Mouse (Mus musculus) hindbrain, embryonic 15.5 days (tissue): ENCODE data around the gene Dtx3l. TPM values are rescaled to one million over a fixed set of nuclear protein-coding genes. Genes with fewer than 3 reads are reported as not detected.
"Not testable (repeated sequence)": the region's sequence is repeated elsewhere in the genome, so short reads cannot be mapped to it uniquely, and the experiment has no call there.

Experiments used
- ATAC-seq: fragments of 200-750 bp; cut with Nextera tagmentation; 2 replicates; pipeline ENCODE4 v1.8.0; 2017; ENCODE audit warnings: low read depth, moderate number of reproducible peaks, moderate TSS enrichment; ENCODE audit not compliant: low FRiP score
- H3K27ac ChIP-seq: fragments of 300-500 bp; sonication (generic); replicated peaks from 2 replicates; pipeline ENCODE4 v1.5.1; 2015; ENCODE audit warnings: mild to moderate bottlenecking, inconsistent platforms
- H3K27me3 ChIP-seq: fragments of 300-500 bp; sonication (generic); 2 replicates; pipeline ENCODE4 v1.6.1; 2015; ENCODE audit warnings: control low read depth, inconsistent platforms
- H3K36me3 ChIP-seq: fragments of 300-500 bp; sonication (generic); 2 replicates; pipeline ENCODE4 v1.6.1; 2015; ENCODE audit warnings: control low read depth, inconsistent platforms
- H3K4me1 ChIP-seq: fragments of 300-500 bp; sonication (generic); replicated peaks from 2 replicates; pipeline ENCODE4 v1.6.1; 2015; ENCODE audit warnings: control low read depth, inconsistent platforms
- H3K4me2 ChIP-seq: fragments of 300-500 bp; sonication (generic); 2 replicates; pipeline ENCODE4 v1.6.1; 2015; ENCODE audit warnings: moderate library complexity, mild to moderate bottlenecking, inconsistent platforms
- H3K4me3 ChIP-seq: fragments of 300-500 bp; sonication (generic); 2 replicates; pipeline ENCODE4 v1.5.1; 2015; ENCODE audit warnings: mild to moderate bottlenecking, inconsistent platforms
- H3K9ac ChIP-seq: fragments of 300-500 bp; sonication (generic); 2 replicates; pipeline ENCODE4 v1.6.1; 2015; ENCODE audit warnings: inconsistent platforms
- H3K9me3 ChIP-seq: fragments of 300-500 bp; sonication (generic); 2 replicates; pipeline ENCODE4 v1.6.1; 2016; ENCODE audit warnings: control low read depth, inconsistent platforms
- WGBS: fragments of 180-500 bp; shearing (Covaris S2); methylation state at CpG from one replicate; pipeline ENCODE4 v1.1.7; 2015; 5-methylcytosine and 5-hydroxymethylcytosine counted together
- polyA plus RNA-seq: library from polyadenylated mRNA; unstranded; fragments of >200 nt; fragmentation: Nextera tagmentation; extraction: Ambion mirVana; gene quantifications from 2 replicates; pipeline ENCODE4 v1.2.1, GENCODE M21; 2015

The Dtx3l gene
- 1.5 and 2.0 TPM in 2 replicates for polyA plus RNA-seq

DNA sequence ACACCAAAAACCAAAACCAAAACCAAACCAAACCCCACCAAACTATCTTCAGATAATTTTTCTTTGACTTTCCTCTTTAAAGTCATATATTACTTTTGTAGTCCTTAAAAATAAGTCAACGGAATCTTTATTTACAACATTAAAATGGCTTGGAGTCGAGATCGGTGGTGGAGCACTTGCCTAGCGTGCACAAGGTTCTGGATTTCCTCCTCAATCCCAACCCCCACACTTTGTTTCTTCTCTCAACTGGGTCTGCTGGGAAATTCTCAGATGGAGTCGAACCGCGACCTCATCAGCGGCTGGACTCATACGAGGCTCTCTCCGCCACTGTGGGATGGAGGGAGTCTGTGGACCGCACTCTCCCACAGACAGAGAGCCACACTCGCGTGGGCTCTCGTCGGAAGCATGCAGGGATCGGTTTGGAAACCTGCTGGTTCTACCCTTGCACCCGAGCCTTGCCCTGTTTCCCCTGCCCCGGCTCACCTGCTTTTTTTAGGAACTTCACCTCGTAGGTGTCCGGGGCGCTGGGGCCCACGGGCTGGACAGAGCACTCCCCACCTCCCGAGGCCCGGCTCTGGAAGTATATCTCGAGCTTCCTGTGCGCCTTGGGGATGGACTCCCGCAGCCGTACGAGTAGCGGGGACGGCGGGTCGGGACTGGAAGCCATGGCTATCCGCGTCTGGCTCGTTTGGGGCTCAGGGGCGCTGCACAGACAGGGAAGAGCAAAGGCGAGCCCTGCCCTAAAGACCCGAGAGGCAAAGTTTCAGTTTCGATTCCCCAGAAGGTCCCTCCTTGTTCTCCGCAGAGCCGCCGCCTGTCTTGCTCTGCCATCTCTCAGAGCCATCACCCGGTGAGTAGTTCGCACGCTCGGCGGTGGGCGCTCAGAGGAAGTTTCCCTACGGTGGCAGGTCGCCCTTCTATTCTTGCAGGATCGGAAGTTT is at the start of gene Dtx3l, which contains the start of gene Parp9:
Gene Dtx3l, minus strand, starts transcription at position 941 of the 941 bp plus-strand sequence.
Gene Parp9, plus strand, starts transcription at position 260 of the 941 bp plus-strand sequence.
- ATAC-seq = peak; percentile 48; the same call in 1 of the 2 replicates
- peak within 1 kb of the TSS; percentile 49 for H3K4me3 ChIP-seq
- H3K27me3 ChIP-seq = peaks cover 11% of the 10 kb centered on the region; the same call in 1 of the 2 replicates
- WGBS = 2% methylated on average over 52 of the region's 52 CpGs
- H3K4me1 ChIP-seq = peaks cover 12% of the 10 kb centered on the region
- no peak within 1 kb of the TSS for H3K27ac ChIP-seq
- peak within 1 kb of the TSS; percentile 89 for H3K4me2 ChIP-seq
- peak within 1 kb of the TSS; percentile 47 for H3K9ac ChIP-seq
- no peaks in the 10 kb centered on the region for H3K9me3 ChIP-seq
- H3K36me3 ChIP-seq = no peaks in the 10 kb centered on the region

DNA sequence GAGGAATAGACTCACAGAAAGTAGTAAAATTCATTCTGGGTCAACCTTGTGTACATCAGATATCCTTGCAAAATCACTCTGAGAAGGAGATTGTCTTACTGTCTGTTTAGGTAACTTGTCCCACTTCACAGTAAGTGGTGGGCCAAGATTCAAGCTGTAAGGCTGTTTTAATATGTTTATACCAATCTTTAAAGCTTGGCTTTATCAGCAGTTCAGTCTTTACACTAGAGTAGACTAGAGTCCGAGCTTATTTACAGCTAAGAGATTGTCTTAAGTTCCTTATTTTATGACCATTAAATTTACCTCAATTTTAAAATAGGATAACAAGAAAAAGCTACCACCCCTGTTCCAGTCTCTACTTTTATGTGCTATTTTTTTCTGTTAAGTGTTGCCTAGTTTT is 49.0 kb upstream of the Dtx3l start:
- no peaks in the 10 kb centered on the region for H3K9me3 ChIP-seq
- no peaks in the 10 kb centered on the region for H3K36me3 ChIP-seq
- no peak overlapping the region for H3K9ac ChIP-seq
- H3K4me2 ChIP-seq = no peak overlapping the region
- H3K4me1 ChIP-seq = peaks cover 22% of the 10 kb centered on the region
- H3K4me3 ChIP-seq = no peak overlapping the region
- H3K27me3 ChIP-seq = no peaks in the 10 kb centered on the region
- no peak for ATAC-seq
- 91% methylated on average over 1 of the region's 1 CpGs for WGBS
- no peak overlapping the region for H3K27ac ChIP-seq

GRCm38 (mm10) chr16:35984471-35984870 is 45.5 kb upstream of the Dtx3l start:
- no peaks in the 10 kb centered on the region for H3K36me3 ChIP-seq
- H3K4me2 ChIP-seq = peak overlapping the region; percentile 55
- no peaks in the 10 kb centered on the region for H3K27me3 ChIP-seq
- H3K4me3 ChIP-seq = peak overlapping the region; percentile 90
- WGBS = 57% methylated on average over 3 of the region's 3 CpGs
- no peak overlapping the region for H3K9ac ChIP-seq
- no peak overlapping the region for H3K27ac ChIP-seq
- ATAC-seq = no peak
- H3K9me3 ChIP-seq = 0 out of 2 replicates have a peak, but pooled peaks cover 3% of the 10 kb centered on the region
- H3K4me1 ChIP-seq = peaks cover 26% of the 10 kb centered on the region

GRCm38 (mm10) chr16:35983517-35984101 is 44.7 kb upstream of the Dtx3l start:
- under 1% methylated on average over 40 of the region's 86 CpGs for WGBS
- H3K4me2 ChIP-seq = peak overlapping the region; percentile 55
- H3K4me1 ChIP-seq = peaks cover 26% of the 10 kb centered on the region
- 0 out of 2 replicates have a peak, but pooled peaks cover 3% of the 10 kb centered on the region for H3K9me3 ChIP-seq
- H3K4me3 ChIP-seq = peak overlapping the region; percentile 90
- ATAC-seq = peak; percentile 79
- H3K9ac ChIP-seq = peak overlapping the region; percentile 95
- peak overlapping the region; percentile 99 for H3K27ac ChIP-seq
- H3K27me3 ChIP-seq = no peaks in the 10 kb centered on the region
- H3K36me3 ChIP-seq = no peaks in the 10 kb centered on the region

DNA sequence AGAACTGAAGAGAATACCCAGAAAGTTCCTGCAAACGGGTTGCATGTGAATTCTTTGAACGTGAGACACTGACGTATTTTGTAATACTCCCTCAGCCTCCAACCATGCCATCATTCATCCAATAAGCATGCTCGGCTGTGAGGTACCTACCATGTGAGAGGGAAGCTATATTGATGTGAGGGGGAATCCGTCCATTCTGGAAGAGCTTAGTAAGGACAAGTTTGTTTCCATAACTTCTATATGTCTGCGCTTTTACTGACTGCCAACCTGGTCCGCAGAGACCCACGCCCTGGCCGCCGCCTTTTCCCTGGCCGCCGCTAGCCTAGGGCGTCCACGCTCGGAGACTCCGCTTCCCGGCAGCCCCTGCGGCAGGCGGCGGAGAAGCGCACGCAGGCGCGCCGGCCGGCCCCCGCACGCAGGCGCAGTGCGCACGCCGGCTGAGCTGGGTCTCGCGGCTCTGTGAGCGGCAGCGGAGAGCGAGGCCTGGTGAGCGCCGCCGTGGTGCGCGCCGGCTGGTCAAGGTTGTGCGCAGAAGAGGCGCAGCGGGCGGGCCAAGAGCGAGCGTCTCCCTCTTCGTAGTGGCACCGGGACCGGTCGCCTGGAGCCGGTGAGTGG is 44.1 kb upstream of the Dtx3l start:
- Histone ChIP-seq H3K4me3 (peak overlapping the region; percentile 90), H3K27ac (peak overlapping the region; percentile 99), H3K4me2 (peak overlapping the region; percentile 55), H3K36me3 (no peaks in the 10 kb centered on the region), H3K9ac (peak overlapping the region; percentile 95), H3K4me1 (peaks cover 26% of the 10 kb centered on the region), H3K9me3 (0 out of 2 replicates have a peak, but pooled peaks cover 3% of the 10 kb centered on the region), H3K27me3 (no peaks in the 10 kb centered on the region)
- peak; percentile 94 for ATAC-seq
- under 1% methylated on average over 45 of the region's 54 CpGs for WGBS

GRCm38 (mm10) chr16:35982506-35982901 is 43.6 kb upstream of the Dtx3l start:
- peak overlapping the region; percentile 55 for H3K4me2 ChIP-seq
- peaks cover 26% of the 10 kb centered on the region for H3K4me1 ChIP-seq
- peak overlapping the region; percentile 99 for H3K27ac ChIP-seq
- H3K4me3 ChIP-seq = peak overlapping the region; percentile 90
- H3K27me3 ChIP-seq = no peaks in the 10 kb centered on the region
- 5% methylated on average over 15 of the region's 15 CpGs for WGBS
- peak; percentile 3; the same call in 1 of the 2 replicates for ATAC-seq
- H3K9me3 ChIP-seq = 0 out of 2 replicates have a peak, but pooled peaks cover 3% of the 10 kb centered on the region
- no peaks in the 10 kb centered on the region for H3K36me3 ChIP-seq
- peak overlapping the region; percentile 95 for H3K9ac ChIP-seq

- Histone ChIP-seq H3K4me3 (no peak overlapping the region), H3K9me3 (0 out of 2 replicates have a peak, but pooled peaks cover 3% of the 10 kb centered on the region), H3K36me3 (no peaks in the 10 kb centered on the region), H3K9ac (no peak overlapping the region), H3K27ac (no peak overlapping the region), H3K4me1 (peaks cover 21% of the 10 kb centered on the region), H3K27me3 (no peaks in the 10 kb centered on the region), H3K4me2 (no peak overlapping the region)
- WGBS = 47% methylated on average over 19 of the region's 19 CpGs
- peak; percentile 84 for ATAC-seq
Observed at GRCm38 (mm10) chr16:35981363-35981821, 42.4 kb upstream of the Dtx3l start.

DNA sequence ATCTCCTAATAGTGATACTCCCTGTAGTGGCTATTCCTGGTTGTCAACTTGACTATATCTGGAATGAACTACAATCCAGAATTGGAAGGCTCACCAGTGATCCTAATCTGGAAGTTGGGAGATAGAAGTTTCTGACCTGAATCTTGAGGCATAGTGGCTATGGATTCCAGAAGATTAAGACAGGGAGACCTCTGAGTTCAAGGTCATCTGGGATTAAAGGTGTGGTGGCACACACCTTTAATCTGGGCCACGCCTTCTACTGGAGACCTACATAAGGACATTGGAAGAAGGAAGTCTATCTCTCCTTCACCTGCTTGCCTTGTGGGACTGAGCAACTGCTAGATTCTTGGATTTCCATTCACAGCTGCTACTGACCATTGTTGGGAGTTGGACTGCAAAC is 39.5 kb upstream of the Dtx3l start, which contains the start of gene Kpna1:
Gene Kpna1, plus strand, starts transcription at position 301 of the 400 bp plus-strand sequence.
- H3K36me3 ChIP-seq, H3K9me3 ChIP-seq, H3K9ac ChIP-seq, H3K27ac ChIP-seq, H3K27me3 ChIP-seq, ATAC-seq, H3K4me3 ChIP-seq, H3K4me1 ChIP-seq, H3K4me2 ChIP-seq: not testable (repeated sequence)
- 90% methylated on average over 1 of the region's 1 CpGs for WGBS

DNA sequence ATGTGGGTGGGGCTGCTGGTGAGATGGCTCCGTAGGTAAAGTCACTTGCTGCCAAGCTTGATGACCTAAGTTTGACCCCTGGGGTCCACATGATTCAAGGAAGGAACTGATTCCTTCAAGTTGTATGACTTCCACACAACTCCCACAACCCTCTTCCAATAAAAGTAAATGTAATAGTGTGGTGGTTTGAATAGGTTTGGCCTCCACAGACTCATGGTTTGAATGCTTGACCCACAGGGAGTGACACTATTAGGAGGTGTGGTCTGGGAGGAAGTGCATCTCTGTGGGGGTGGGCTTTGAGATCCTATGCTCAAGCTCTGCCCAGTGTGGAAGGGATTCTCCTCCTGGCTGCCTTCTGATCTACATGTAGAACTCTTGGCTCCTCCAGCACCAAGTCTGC is 35.1 kb upstream of the Dtx3l start:
- H3K4me2 ChIP-seq = no peak overlapping the region
- no peak overlapping the region for H3K9ac ChIP-seq
- 52% methylated on average over 1 of the region's 1 CpGs for WGBS
- no peaks in the 10 kb centered on the region for H3K27me3 ChIP-seq
- no peaks in the 10 kb centered on the region for H3K36me3 ChIP-seq
- H3K9me3 ChIP-seq = no peaks in the 10 kb centered on the region
- no peaks in the 10 kb centered on the region for H3K4me1 ChIP-seq
- ATAC-seq = no peak
- H3K4me3 ChIP-seq = no peak overlapping the region
- H3K27ac ChIP-seq = no peak overlapping the region

GRCm38 (mm10) chr16:35968149-35968548 is 29.2 kb upstream of the Dtx3l start:
- H3K4me1 ChIP-seq = no peaks in the 10 kb centered on the region
- no peaks in the 10 kb centered on the region for H3K9me3 ChIP-seq
- H3K27me3 ChIP-seq = no peaks in the 10 kb centered on the region
- H3K27ac ChIP-seq = no peak overlapping the region
- WGBS = 61% methylated on average over 2 of the region's 2 CpGs
- H3K9ac ChIP-seq = no peak overlapping the region
- no peak for ATAC-seq
- no peak overlapping the region for H3K4me3 ChIP-seq
- no peaks in the 10 kb centered on the region for H3K36me3 ChIP-seq
- H3K4me2 ChIP-seq = no peak overlapping the region

DNA sequence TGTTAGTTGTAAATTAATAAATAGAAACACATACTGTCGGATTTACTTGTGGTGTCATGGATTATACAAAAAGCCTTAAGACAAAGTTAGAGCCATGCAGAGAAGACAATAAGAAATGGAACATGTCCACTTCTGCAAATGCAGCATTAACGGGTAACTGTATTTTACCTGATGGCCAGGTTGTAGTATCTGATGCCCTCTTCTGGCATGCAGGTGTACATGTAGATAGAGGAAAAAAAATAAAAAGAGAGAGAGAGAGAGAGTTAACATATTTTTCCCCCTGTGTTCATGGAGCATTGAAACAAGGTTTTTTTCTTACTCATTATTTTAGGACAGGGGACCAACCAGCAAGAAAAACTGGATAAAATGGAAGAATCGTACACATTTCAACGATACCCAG is 28.4 kb upstream of the Dtx3l start:
- ATAC-seq = no peak
- H3K9me3 ChIP-seq = no peaks in the 10 kb centered on the region
- H3K27ac ChIP-seq = no peak overlapping the region
- no peaks in the 10 kb centered on the region for H3K4me1 ChIP-seq
- no peak overlapping the region for H3K4me2 ChIP-seq
- no peaks in the 10 kb centered on the region for H3K36me3 ChIP-seq
- H3K4me3 ChIP-seq = no peak overlapping the region
- no peak overlapping the region for H3K9ac ChIP-seq
- no peaks in the 10 kb centered on the region for H3K27me3 ChIP-seq
- WGBS = 85% methylated on average over 4 of the region's 4 CpGs
